Mouse (Mus musculus) G1E (cell line): ENCODE measurements around the gene Actn4.

ENCODE experiments used
- CTCF ChIP-seq: IDR thresholded peaks from 2 replicates; pipeline ENCODE4 v1.5.1; 2012; ENCODE audit warnings: low read depth, low read length, inconsistent platforms, mixed read lengths
- GATA1 ChIP-seq: IDR thresholded peaks from 2 replicates; pipeline ENCODE4 v1.6.1; 2012; ENCODE audit warnings: borderline replicate concordance, low read length, inconsistent platforms, mixed read lengths

DNA sequence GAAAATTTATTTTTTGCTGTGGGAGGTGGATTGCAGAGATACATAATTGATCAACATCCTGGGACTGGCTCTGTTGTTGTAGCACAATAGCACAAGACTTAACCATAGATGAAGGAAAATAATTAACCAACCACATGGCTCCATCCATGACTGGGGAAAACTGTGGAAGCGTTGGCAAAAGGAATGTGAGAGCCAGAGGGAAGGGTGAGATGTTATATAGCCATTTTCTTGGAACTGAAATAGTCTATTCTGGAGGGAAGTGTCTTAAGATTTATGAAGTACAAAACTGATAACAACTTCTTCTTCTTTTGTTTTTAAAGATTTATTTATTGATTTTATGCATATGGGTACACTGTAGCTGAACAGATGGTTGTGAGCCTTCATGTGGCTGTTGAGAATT lies 114.9 kb downstream of the Actn4 start:
- TF ChIP-seq CTCF = no peak
- TF ChIP-seq GATA1 = no peak
